18 mouse cellular contexts compared by ENCODE assay signal in the genomic region with DNA sequence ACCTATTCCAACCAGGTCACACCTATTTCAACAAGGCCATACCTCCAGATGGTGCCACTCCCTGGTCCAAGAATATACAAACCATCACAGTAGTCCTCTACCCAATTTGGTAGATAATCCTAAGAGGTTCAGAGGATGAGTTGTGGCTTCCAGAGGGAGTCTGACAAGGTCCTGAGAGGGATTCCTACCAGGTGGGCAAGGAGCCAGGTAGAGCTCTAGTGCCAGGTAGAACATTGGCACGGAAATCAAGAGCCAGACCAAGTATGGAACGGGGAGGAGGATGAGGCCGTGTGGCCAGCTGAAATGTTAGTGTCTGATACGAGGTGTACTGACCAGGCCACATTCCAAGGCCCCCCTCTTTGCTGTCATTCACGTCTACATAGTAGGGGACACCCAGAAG.
"Had no signal": no experiment of that assay in that cellular context is flagged by ENCODE, and none has a peak within 500 bp of the region (broad histone marks: within the 10 kb centered on the region; RNA-seq: fewer than 3 reads in every experiment).

No protein-coding gene starts in this region.

- H3K9me3 ChIP-seq: midbrain, embryonic 10.5 days; midbrain, embryonic 12.5 days; neural tube, embryonic 13.5 days; neural tube, embryonic 15.5 days had no signal

- DNase-seq: lung, embryonic 14.5 days; lung, postnatal 10 days; lung, postnatal 4 days; midbrain, embryonic 14.5 days; retina, postnatal 1 day; right cerebral cortex, adult 18-20 months; right cerebral cortex, postnatal 25 days; right cerebral cortex, postnatal 4 days; spleen, adult 18-20 months; thymus, adult 18-20 months; thymus, postnatal 14 days; thymus, postnatal 36 days had no signal

- H3K27ac ChIP-seq: midbrain, embryonic 10.5 days; midbrain, embryonic 12.5 days; neural tube, embryonic 13.5 days; neural tube, embryonic 15.5 days had no signal

- H3K4me1 ChIP-seq: midbrain, embryonic 10.5 days; midbrain, embryonic 12.5 days; neural tube, embryonic 13.5 days; neural tube, embryonic 15.5 days had no signal

- H3K27me3 ChIP-seq: midbrain, embryonic 12.5 days; neural tube, embryonic 13.5 days; neural tube, embryonic 15.5 days had no signal

- ATAC-seq: midbrain, embryonic 16.5 days had no signal

- H3K4me2 ChIP-seq: lung, embryonic 14.5 days; midbrain, embryonic 12.5 days; neural tube, embryonic 13.5 days; neural tube, embryonic 15.5 days had no signal

- H3K36me3 ChIP-seq: midbrain, embryonic 10.5 days; midbrain, embryonic 12.5 days; neural tube, embryonic 13.5 days; neural tube, embryonic 15.5 days had no signal

- H3K9ac ChIP-seq: lung, embryonic 14.5 days; midbrain, embryonic 12.5 days; neural tube, embryonic 13.5 days; neural tube, embryonic 15.5 days had no signal

- H3K4me3 ChIP-seq: midbrain, embryonic 10.5 days; midbrain, embryonic 12.5 days; myocyte; neural tube, embryonic 13.5 days; neural tube, embryonic 15.5 days had no signal
